Mouse (Mus musculus): Measurements from ENCODE around the gene Samd13.

DNA sequence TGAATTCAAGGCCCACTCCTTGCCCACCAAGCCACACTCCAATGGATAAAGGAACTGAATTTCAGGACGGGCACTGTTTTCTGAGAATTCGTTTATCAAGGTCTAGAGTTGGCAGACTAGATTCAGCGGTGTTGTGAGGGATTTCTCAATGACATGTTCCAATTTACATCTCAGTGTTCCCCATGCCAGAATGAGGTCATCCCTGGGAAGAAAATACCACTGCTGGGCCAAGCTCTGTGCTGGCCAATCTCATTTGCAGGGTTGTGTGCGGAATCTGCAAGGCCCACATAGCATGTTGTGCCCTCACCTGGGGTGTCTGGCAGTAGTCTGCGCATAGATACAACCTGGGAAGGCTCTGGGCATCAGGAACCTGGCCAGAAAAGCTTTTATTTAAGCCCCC, 26.1 kb downstream of the Samd13 start:
- TF ChIP-seq CTCF (conservative IDR thresholded peaks at IDR 0.05; ENCODE audit: low read length) (no peak), POU5F1 (IDR thresholded peaks at IDR 0.05; ENCODE audit: borderline replicate concordance, low read length) (no peak)

All from E14TG2a.4 (cell line).